Mouse (Mus musculus) liver, embryonic 11.5 days (tissue): Measurements from ENCODE around the gene Eif3f. TPM values are rescaled to one million over a fixed set of nuclear protein-coding genes. Genes with fewer than 3 reads are reported as not detected.

ENCODE experiments used
- ATAC-seq: fragments of 200-750 bp; cut with Nextera tagmentation; replicated peaks from 2 replicates; pipeline ENCODE4 v1.8.0; 2017; ENCODE audit warnings: moderate number of reproducible peaks, mild to moderate bottlenecking, moderate TSS enrichment, moderate library complexity; ENCODE audit not compliant: low FRiP score
- DNase-seq: peaks from one replicate; pipeline ENCODE4 v3.0.0-alpha.2; 2017; ENCODE audit warnings: low spot score
- H3K27ac ChIP-seq: fragments of 300-500 bp; sonication (generic); 2 replicates; pipeline ENCODE4 v1.5.1; 2014; ENCODE audit warnings: mild to moderate bottlenecking, low read depth, low read length, control low read depth
- H3K27me3 ChIP-seq: fragments of 300-500 bp; sonication (generic); replicated peaks from 2 replicates; pipeline ENCODE4 v1.6.1; 2014; ENCODE audit warnings: low read length, mixed read lengths; ENCODE audit not compliant: control insufficient read depth, insufficient read depth
- H3K36me3 ChIP-seq: fragments of 300-500 bp; sonication (generic); 2 replicates; pipeline ENCODE4 v1.6.1; 2014; ENCODE audit warnings: mild to moderate bottlenecking, low read length, moderate library complexity, mixed read lengths; ENCODE audit not compliant: control insufficient read depth, insufficient read depth
- H3K4me1 ChIP-seq: fragments of 300-500 bp; sonication (generic); replicated peaks from 2 replicates; pipeline ENCODE4 v1.6.1; 2014; ENCODE audit warnings: low read length, mixed read lengths; ENCODE audit not compliant: control insufficient read depth, insufficient read depth
- H3K4me2 ChIP-seq: fragments of 300-500 bp; sonication (generic); 2 replicates; pipeline ENCODE4 v1.6.1; 2014; ENCODE audit warnings: mild to moderate bottlenecking, control low read depth, moderate library complexity
- H3K4me3 ChIP-seq: fragments of 300-500 bp; sonication (generic); 2 replicates; pipeline ENCODE4 v1.5.1; 2014; ENCODE audit warnings: low read depth, low read length, control low read depth
- H3K9ac ChIP-seq: fragments of 300-500 bp; sonication (generic); 2 replicates; pipeline ENCODE4 v1.6.1; 2014; ENCODE audit warnings: low read depth, low read length, control low read depth
- H3K9me3 ChIP-seq: fragments of 300-500 bp; sonication (generic); 2 replicates; pipeline ENCODE4 v1.6.1; 2016; ENCODE audit warnings: low read length, inconsistent platforms, mixed read lengths; ENCODE audit not compliant: control insufficient read depth
- WGBS: fragments of 180-500 bp; shearing (Covaris S2); extraction: QIAGEN DNeasy Blood & Tissue Kit; methylation state at CpG from one replicate; pipeline ENCODE4 v1.1.7; 2014; 5-methylcytosine and 5-hydroxymethylcytosine counted together
- polyA plus RNA-seq: library from polyadenylated mRNA; unstranded; fragments of >200 nt; fragmentation: Nextera tagmentation; extraction: Ambion mirVana; gene quantifications from 2 replicates; pipeline ENCODE4 v1.2.1, GENCODE M21; 2014

Eif3f gene
- polyA plus RNA-seq, 1 experiment from 2014 or later, result 87.8 TPM

DNA sequence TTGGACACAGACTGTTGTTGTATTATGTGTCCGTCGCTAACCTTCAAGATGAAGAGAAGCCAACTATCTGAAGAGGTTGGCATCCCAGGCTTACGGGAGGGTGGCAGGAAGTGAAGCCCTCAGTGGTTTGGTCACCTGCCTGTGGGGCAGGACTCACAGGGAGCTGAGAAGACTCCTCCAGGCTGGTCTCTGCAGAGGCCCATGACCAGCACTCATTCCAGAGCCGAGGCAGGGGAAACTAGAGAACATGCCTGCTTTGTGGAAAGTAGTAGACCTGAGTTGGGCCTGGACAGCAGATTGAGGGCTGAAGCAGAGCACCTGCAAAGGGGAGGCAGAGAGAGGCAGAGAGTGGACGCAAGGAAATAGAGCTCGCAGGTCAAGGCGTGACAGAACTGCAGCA lies 1.2 kb downstream of the Eif3f start:
- peak overlapping the region; percentile 86 for H3K4me3 ChIP-seq
- peak overlapping the region; percentile 71 for H3K4me2 ChIP-seq
- WGBS, result 76% methylated on average over 7 of the region's 7 CpGs
- H3K36me3 ChIP-seq, result peaks cover 29% of the 10 kb centered on the region
- H3K9me3 ChIP-seq, result no peaks in the 10 kb centered on the region
- ATAC-seq, result no peak
- DNase-seq, result no peak
- H3K9ac ChIP-seq, result peak overlapping the region; percentile 90
- peaks cover 7% of the 10 kb centered on the region for H3K4me1 ChIP-seq
- no peaks in the 10 kb centered on the region for H3K27me3 ChIP-seq
- H3K27ac ChIP-seq, result no peak overlapping the region

DNA sequence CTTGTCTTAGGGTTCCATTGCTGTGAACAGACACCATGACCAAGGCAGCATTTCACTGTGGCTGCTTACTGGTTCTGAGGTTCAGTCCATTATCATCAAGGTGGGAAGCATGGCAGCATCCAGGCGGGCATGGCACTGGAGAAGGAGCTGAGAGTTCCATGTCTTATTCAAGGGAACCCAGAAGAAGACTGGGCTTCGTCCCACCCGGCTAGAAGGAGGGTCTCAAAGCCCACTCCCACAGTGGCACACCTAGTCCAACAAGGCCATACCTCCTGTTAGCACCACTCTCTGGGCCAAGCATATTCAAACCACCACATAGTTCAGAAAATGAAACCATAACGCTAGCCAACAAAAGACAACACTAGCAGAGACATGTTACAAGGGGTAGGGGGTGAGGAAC lies 2.4 kb downstream of the Eif3f start:
- H3K4me2 ChIP-seq, result peak overlapping the region; percentile 22; the same call in 1 of the 2 replicates
- H3K4me3 ChIP-seq, result no peak overlapping the region
- no peak for DNase-seq
- ATAC-seq, result no peak
- WGBS, result 91% methylated on average over 4 of the region's 4 CpGs
- no peaks in the 10 kb centered on the region for H3K27me3 ChIP-seq
- peaks cover 7% of the 10 kb centered on the region for H3K4me1 ChIP-seq
- H3K9ac ChIP-seq, result no peak overlapping the region
- no peak overlapping the region for H3K27ac ChIP-seq
- H3K9me3 ChIP-seq, result no peaks in the 10 kb centered on the region
- peaks cover 39% of the 10 kb centered on the region for H3K36me3 ChIP-seq

DNA sequence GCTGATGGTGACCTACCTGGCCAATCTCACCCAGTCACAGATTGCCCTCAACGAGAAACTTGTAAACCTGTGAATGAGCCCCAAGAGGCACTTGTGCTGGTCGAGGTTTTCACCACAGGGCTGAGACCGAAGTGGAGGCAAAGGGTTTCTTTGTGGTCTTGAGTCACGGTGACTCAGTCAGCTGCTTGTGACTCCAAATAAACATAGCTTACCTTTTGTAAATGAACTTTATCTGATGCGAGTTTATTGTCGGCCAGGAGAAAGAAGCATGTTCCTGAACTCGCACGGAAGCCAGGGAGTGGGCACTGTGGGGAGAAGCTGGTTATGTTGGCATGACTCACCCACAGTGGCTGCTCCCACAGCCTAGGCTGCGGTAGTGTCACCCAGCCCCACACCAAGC lies 7.2 kb downstream of the Eif3f start:
- Histone ChIP-seq H3K27ac (no peak overlapping the region), H3K9ac (no peak overlapping the region), H3K9me3 (no peaks in the 10 kb centered on the region), H3K4me3 (no peak overlapping the region), H3K27me3 (no peaks in the 10 kb centered on the region), H3K36me3 (peaks cover 39% of the 10 kb centered on the region), H3K4me1 (no peaks in the 10 kb centered on the region), H3K4me2 (no peak overlapping the region)
- ATAC-seq, result no peak
- 90% methylated on average over 9 of the region's 9 CpGs for WGBS
- DNase-seq, result no peak

DNA sequence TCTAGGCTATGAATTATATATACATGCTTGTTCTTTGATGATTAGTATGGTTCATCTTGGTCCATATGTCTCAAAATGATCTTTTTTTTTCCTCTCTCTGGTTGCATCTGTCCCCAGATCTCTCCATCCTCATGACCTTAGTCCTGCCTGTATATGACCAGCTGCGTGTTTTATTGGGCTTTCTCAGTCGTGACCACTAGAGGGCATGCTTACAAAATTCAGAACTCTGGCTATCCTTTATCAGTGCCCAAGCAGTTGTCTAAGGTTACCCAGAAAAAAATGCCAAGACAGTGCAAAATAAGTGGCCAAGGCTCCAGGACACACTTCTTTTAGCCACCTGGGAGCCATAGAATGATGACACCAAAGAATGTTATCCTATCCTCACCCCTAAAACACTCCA lies 9.8 kb downstream of the Eif3f start:
- H3K36me3 ChIP-seq, result peaks cover 20% of the 10 kb centered on the region

DNA sequence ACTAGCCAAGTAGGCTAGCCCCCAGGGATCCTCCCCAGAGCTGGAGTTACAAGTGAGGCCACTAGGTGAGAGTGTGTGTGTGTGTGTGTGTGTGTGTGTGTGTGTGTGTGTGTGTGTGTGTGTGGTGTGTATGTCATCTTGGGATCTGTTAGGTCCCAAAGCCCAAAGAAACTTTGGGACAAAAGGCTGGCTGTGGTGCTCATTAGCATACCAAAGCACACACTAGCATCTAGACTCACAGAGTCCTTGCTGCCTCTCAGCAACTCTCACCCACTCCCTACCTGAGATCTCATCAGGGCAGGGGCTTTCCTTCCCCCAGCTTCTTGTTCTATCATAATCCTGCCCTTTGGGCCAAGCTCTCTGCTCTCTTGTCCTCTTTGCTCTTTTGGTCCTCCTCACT lies 14.4 kb downstream of the Eif3f start:
- H3K9ac ChIP-seq, result no peak overlapping the region
- no peaks in the 10 kb centered on the region for H3K9me3 ChIP-seq
- no peak overlapping the region for H3K4me2 ChIP-seq
- no peak overlapping the region for H3K27ac ChIP-seq
- H3K4me3 ChIP-seq, result no peak overlapping the region
- DNase-seq (no peak), ATAC-seq (no peak)
- H3K4me1 ChIP-seq, result no peaks in the 10 kb centered on the region; the same call in 1 of the 2 replicates
- peaks cover 45% of the 10 kb centered on the region for H3K27me3 ChIP-seq
- no peaks in the 10 kb centered on the region for H3K36me3 ChIP-seq

More for the DNA sequence above, 9.8 kb downstream of the Eif3f start:
- no peak for DNase-seq
- Histone ChIP-seq H3K4me3 (no peak overlapping the region), H3K27ac (no peak overlapping the region), H3K27me3 (peaks cover under 1% of the 10 kb centered on the region; the same call in 1 of the 2 replicates), H3K4me1 (no peaks in the 10 kb centered on the region), H3K4me2 (no peak overlapping the region), H3K9me3 (no peaks in the 10 kb centered on the region), H3K9ac (no peak overlapping the region)
- WGBS, result 5% methylated on average over 2 of the region's 2 CpGs
- peak; percentile 60 for ATAC-seq

DNA sequence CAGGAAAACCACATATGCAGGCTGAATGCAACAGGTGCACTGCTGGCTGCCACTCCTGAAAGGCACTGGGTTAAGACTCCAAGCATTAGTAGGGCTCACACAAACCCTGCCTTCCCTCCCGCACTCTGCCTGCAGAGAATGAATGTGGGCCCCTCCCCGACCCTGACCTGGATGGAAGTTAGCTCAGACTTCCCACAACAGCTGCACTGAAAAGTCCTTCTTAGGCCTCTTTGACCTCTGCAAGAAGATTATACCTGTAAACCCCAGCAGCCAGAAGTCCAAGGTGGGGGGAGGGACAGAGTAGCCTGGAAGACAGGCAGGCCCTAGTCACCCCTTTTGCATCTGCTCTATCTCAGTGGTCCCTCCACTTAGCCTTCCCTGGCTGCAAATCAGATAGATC lies 15.1 kb downstream of the Eif3f start:
- 45% methylated on average over 2 of the region's 2 CpGs for WGBS
- peaks cover 45% of the 10 kb centered on the region for H3K27me3 ChIP-seq
- no peak; the same call in 1 of the 2 replicates for ATAC-seq

DNA sequence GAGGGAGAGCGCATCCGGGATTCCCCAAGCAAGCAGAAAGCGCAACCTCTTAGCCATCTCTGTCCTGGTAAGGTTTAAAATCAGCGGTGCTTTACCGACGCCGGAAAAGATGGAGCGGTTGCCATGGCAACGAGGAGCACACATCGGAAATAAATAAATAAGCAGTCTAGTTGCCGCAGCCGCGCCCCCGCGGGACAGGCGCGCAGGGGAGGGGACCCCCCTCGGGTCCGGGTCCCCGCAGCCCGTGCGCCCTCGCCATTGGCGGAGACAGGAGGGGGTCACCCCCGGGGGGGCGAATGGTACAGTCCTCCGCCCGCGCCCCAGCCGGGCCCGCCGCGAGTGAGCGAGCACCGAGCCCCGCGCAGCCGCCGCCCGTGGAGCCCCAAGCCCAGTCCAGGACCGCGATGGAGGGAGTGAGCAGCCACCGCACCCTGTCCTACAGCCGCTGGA lies 16.1 kb downstream of the Eif3f start, which contains the start of gene Tub:
Tub (plus strand) TSS at position 27 of the 450 bp plus-strand sequence.
- Histone ChIP-seq H3K27ac (no peak within 1 kb of the TSS), H3K9me3 (no peaks in the 10 kb centered on the region), H3K4me2 (peak within 1 kb of the TSS; percentile 61), H3K27me3 (peaks cover 45% of the 10 kb centered on the region), H3K4me3 (peak within 1 kb of the TSS; percentile 43), H3K4me1 (no peaks in the 10 kb centered on the region; the same call in 1 of the 2 replicates), H3K9ac (no peak within 1 kb of the TSS), H3K36me3 (no peaks in the 10 kb centered on the region)
- ATAC-seq (0 out of 2 replicates have a peak, but pooled peaks have one; percentile 20), DNase-seq (no peak)
- 4% methylated on average over 42 of the region's 44 CpGs for WGBS

More for the DNA sequence above, 15.1 kb downstream of the Eif3f start:
- Histone ChIP-seq H3K9me3 (no peaks in the 10 kb centered on the region), H3K4me3 (no peak overlapping the region), H3K4me1 (no peaks in the 10 kb centered on the region; the same call in 1 of the 2 replicates), H3K36me3 (no peaks in the 10 kb centered on the region), H3K27ac (no peak overlapping the region), H3K9ac (no peak overlapping the region), H3K4me2 (no peak overlapping the region)
- DNase-seq, result no peak

DNA sequence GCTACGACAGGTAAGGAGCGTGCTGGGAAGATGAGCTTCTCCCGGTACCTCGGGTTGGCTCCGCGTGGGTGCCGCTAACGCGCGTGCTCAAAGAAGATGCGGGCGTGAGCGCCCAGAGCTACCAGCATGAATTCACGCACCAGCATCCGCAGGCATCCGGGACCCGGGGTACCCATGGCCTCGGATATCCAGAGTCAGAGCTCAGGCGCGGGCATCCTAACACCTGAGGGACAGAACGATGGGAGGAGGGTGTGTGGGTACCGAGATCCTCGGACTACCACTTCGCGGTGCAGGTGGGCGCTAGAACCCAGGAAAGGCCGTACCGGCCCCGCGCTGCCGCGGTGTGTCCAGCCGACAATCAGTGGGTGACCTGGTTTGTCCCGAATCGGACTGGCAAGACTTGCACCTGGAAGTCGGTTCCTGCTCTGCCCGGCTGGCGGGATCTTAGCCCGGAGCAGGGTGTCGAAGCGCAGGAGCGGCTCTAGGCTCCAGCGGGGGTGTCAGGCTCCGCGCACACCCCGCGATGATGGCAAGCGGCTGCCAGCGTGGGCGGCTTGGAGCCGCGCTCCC lies 16.6 kb downstream of the Eif3f start:
- H3K9me3 ChIP-seq, result no peaks in the 10 kb centered on the region
- peak overlapping the region; percentile 43 for H3K4me3 ChIP-seq
- H3K4me2 ChIP-seq, result peak overlapping the region; percentile 61
- peaks cover 45% of the 10 kb centered on the region for H3K27me3 ChIP-seq
- H3K36me3 ChIP-seq, result no peaks in the 10 kb centered on the region
- 2% methylated on average over 52 of the region's 52 CpGs for WGBS
- DNase-seq (no peak), ATAC-seq (0 out of 2 replicates have a peak, but pooled peaks have one; percentile 2)
- H3K4me1 ChIP-seq, result no peaks in the 10 kb centered on the region; the same call in 1 of the 2 replicates
- H3K27ac ChIP-seq, result no peak overlapping the region
- no peak overlapping the region for H3K9ac ChIP-seq

DNA sequence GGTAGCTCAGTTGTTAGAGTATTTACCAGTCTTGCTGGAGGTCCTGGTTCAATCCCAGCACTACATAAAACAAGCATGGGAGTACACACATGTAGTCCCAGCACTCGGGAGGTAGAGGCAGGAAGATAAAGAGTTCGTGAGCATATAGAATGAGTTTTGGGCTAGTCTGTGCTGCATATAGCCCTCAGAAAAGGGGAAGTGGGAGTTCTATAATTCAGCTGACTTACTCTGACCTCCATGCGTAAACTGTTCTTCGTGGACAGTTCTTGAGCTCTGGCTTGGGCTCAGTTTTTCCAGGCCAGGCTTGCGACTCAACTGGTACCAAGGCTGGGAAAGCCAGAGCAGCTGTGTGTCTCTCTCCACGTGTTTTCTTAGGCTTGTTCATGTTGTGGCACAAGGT lies 18.6 kb downstream of the Eif3f start:
- Histone ChIP-seq H3K36me3 (no peaks in the 10 kb centered on the region), H3K9me3 (no peaks in the 10 kb centered on the region), H3K27me3 (peaks cover 45% of the 10 kb centered on the region), H3K4me1 (no peaks in the 10 kb centered on the region; the same call in 1 of the 2 replicates), H3K9ac (no peak overlapping the region), H3K4me3 (no peak overlapping the region), H3K4me2 (no peak overlapping the region), H3K27ac (no peak overlapping the region)
- DNase-seq, result no peak
- ATAC-seq, result no peak
- 57% methylated on average over 6 of the region's 6 CpGs for WGBS
